Mouse (Mus musculus): ENCODE measurements around the gene Ctf2. TPM values are rescaled to one million over a fixed set of nuclear protein-coding genes. Genes with fewer than 3 reads are reported as not detected.

Ctf2 gene
- total RNA-seq, 2 experiments from 2014 or later = not detected

GRCm38 (mm10) chr7:127761026-127761425 lies 29.1 kb upstream of the Ctf2 start:
- DNase-seq (ENCODE audit: low spot score in 2 of 2) = peak; percentile 69 to 79

DNA sequence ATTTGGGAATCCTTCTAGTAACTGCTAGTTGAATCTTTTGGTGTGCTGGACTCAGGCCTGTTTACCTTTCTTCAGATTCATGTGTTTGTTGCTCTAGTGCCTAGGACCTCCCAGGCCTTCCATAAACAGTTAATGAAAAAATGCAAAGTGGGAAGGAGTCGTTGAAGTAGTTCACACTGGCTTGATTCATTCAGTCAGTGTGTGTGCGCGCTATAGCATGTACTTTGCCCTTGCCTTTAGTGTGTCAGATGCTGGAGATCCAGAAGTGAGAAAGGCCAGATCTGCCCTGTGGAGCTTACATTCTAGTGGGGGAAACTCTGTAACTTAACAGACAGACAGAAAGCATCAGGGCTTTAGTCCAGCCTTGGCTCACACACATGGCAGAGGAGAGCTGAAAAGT lies 28.5 kb upstream of the Ctf2 start:
- DNase-seq (ENCODE audit: low spot score in 2 of 2) = no peak

- DNase-seq (ENCODE audit: low spot score in 2 of 2) = no peak
These were observed 27.8 kb upstream of the Ctf2 start for GRCm38 (mm10) chr7:127759716-127760115.

- DNase-seq (ENCODE audit: low spot score in 2 of 2) = no peak
These were observed 21.8 kb upstream of the Ctf2 start for GRCm38 (mm10) chr7:127753741-127754140.

DNA sequence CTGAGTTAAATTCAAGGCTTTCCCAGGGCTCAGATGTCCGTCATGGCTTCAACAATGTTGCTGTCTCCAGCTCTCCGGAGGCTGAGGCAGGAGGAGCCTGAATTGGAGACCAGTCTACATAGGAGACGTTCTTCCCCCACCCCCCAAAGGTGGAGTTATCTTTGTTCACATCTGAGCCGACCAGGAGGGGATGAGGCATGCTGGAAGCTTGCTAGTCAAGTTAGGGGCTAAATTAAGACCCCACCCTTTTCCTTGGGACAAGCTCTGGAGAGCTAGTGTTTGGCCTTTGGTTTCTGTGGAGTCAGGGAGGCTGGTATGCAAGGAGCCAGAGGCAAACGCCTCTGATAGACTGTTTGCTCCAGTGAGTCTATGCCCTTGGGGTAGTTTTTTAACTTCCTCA lies 21.2 kb upstream of the Ctf2 start:
- DNase-seq (ENCODE audit: low spot score in 2 of 2) = no peak

- DNase-seq (ENCODE audit: low spot score in 2 of 2) = no peak
These were observed 20.1 kb upstream of the Ctf2 start for GRCm38 (mm10) chr7:127752069-127752468.

- no peak for DNase-seq (ENCODE audit: low spot score in 2 of 2)
These were observed 19.7 kb upstream of the Ctf2 start for GRCm38 (mm10) chr7:127751619-127752018.

DNA sequence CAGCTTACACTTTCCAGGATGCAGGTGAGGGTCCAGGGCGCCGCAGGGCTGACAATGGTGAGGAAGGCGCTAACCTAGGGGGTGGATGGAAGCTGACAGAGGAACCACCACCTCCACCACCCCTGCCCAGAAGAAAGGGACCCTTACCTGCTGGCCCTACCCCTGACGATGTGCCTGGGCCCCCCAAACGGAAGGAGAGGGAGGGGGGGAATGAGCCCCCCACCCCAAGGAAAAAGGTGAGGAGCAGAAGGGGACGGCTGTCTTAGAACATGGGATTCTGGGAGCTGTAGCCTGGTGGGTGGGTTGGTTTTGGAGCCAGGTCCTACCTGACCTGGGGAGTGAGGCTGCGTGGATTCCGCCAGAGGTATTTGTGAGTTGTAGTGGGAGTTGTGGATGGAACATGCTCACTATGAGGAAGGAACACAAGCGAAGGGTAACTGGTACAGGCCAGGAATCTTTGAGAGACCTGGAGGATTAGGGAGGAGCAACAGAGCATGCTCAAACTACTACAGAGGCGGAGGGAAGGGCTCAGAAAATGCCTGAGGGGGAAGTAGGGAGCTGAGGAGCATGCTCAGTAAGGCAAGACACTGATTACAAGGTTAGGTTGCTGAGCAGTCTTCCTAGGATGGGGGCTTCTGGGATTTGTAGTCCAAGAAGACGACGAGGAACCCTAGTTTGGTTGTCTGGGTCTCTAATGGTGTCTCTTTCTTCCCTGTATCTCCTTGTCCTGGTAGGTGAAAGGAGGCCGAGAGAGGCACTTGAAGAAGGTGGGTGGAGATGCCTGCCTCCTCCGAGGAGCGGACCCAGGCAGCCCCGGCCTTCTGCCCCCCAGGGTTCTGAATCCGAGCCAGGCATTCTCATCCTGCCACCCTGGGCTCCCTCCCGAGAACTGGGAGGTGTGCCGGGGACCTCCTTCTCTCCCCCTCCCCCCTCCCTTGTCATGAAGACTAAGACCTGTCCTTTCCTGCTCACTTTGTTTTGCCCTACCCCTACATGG lies 18.5 kb upstream of the Ctf2 start:
- no peak for DNase-seq (ENCODE audit: low spot score in 2 of 2)

GRCm38 (mm10) chr7:127748235-127748560 lies 16.2 kb upstream of the Ctf2 start:
- DNase-seq (ENCODE audit: low spot score in 2 of 2) = peak in 1 of 2 experiments; percentile 5

- DNase-seq (ENCODE audit: low spot score in 2 of 2) = no peak
These were observed 15.7 kb upstream of the Ctf2 start for GRCm38 (mm10) chr7:127747559-127748234.

DNA sequence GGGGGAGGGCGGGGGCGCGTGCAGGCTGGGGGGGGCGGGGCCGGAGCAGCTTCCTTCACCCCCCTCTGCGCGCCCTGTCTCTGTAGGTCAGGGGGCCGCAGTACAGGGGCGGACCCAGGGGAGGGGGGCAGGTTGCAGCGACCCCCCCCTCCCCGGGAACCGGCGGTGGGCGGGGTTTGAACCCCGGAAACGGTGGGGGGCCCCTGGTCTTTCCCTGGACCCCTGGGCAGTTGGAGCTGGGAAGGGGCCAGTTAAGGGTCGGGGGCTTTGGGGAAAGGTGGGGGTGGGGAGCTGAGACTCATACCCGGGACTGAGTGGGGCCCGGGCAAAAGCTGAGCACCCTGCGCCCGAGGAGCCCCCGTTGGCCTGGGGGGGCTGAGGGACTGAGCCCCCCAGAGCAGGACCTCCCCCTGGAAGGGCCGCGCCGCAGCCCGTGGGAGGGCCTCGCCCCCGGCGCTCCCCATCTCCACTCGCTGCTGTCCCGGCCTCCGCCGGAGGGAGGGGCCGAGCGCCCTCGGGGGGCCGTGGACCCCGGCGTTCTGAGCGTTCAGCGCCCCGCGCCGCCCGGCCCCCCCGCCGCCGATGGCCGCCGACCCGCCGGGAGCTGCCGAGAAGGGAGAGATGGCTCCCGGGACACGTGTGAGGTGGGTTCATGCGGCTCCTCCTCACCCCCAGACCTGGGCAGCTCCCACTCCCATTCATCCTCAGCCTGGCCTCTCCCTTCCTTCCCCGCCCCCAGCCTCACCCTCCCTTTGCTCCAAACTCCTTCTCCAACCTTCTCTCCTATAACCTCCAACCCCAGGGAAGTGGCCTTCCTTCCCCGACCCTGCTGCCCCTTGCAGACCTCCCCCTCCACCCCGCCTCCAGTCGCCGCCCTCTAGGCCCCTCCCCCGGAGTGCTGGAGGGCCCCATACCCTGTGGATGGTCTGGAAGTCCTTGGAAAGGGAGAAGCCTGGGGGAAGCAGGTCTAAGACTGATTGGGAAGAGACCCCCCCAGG lies 14.8 kb upstream of the Ctf2 start:
- peak; percentile 38 to 48 for DNase-seq (ENCODE audit: low spot score in 2 of 2)

GRCm38 (mm10) chr7:127745652-127746493 lies 13.9 kb upstream of the Ctf2 start:
- peak; percentile 81 to 84 for DNase-seq (ENCODE audit: low spot score in 2 of 2)

GRCm38 (mm10) chr7:127745251-127745651 lies 13.3 kb upstream of the Ctf2 start:
- DNase-seq (ENCODE audit: low spot score in 2 of 2) = peak; percentile 70 to 73

DNA sequence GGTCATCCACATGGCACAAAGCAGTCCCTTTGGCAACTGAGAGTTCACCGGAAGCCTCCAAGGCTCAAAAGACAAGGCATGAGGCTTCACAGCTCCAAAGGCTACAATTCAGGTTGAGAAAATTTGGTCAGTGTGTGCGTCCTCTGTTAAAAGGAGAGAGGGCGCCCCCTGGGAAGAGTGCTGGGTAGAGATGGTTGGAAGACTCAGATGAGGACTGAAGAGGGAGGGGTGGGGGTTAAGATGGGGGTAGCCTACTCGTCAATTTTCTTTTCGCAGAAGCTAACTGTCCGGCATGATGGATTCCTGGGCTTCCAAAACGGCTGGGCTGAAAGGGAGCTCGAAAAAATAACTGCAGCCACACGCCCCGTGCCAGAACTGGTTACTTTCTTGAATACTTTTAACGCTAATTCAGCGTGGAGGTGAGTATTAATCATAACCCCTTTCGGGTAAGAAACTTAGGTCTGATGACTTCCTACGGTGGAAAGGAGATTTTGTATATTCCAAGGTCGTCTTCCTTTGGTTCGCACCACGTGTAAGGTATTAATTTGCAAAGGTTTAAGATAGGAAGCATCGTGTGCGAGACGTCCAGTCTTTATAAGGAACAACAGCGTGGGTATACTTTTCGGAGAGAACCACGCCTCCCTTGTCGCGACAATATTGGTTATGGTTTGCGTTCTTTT lies 12.5 kb upstream of the Ctf2 start, which contains the start of gene Fbxl19:
Fbxl19 (plus strand) TSS at position 178 of the 680 bp plus-strand sequence.
- DNase-seq (ENCODE audit: low spot score in 2 of 2) = peak; percentile 74

GRCm38 (mm10) chr7:127730170-127730569 lies 1.8 kb downstream of the Ctf2 start:
- no peak for DNase-seq (ENCODE audit: low spot score in 2 of 2)

DNA sequence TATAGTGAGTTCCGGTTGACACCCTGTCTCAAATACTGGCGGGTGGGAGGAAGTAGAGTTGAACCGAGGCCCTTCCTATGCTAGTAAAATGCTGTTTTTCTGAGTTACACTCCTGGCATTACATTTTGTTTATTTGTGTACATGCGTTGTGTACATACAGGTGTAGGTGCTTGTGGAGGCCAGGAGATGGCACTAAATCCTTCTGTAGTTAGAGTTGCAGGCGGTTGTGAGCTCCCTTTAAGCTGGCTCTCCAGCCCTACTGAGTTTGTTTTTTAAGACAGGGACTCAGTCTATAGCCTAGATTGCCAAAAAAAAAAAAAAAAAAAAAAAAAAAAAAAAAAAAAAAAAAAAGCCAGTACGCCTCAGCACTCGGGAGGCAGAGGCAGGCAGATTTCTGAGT lies 4.1 kb downstream of the Ctf2 start:
- DNase-seq (ENCODE audit: low spot score in 2 of 2) = no peak

- DNase-seq (ENCODE audit: low spot score in 2 of 2) = no peak
These were observed 6.0 kb downstream of the Ctf2 start for GRCm38 (mm10) chr7:127725924-127726323.

DNA sequence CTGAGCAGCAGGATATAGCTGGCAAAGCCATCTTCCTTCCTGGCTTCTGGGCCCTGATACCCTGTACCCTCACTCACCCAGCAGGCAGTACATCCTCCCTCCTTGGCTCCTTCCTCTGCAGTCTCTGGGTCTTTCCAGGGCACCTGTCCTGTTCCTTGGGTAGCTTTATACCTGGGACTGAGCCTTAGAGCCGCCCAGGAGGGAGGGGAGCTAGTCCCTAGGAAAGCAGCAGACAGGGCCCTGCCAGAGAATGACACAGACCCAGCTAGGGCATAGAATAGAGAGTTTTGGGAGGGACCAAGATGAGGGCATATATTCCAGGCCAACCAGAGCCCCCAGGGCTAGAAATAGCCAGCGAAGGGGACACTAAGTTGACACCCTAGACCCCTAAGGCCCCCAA lies 6.5 kb downstream of the Ctf2 start:
- DNase-seq (ENCODE audit: low spot score in 2 of 2) = no peak

- no peak for DNase-seq (ENCODE audit: low spot score in 2 of 2)
These were observed 12.7 kb downstream of the Ctf2 start for GRCm38 (mm10) chr7:127719258-127719657.

Measured in adrenal gland, adult 18-20 months (tissue).